Mouse (Mus musculus): ENCODE measurements around the gene Sh3pxd2a. TPM values are rescaled to one million over a fixed set of nuclear protein-coding genes. Genes with fewer than 3 reads are reported as not detected.

The Sh3pxd2a gene
- polyA plus RNA-seq, 1 experiment from 2014 or later = 0.62 TPM

GRCm38 (mm10) chr19:47455001-47455755 is 9.0 kb downstream of the Sh3pxd2a start:
- H3K27ac ChIP-seq = peak overlapping the region; percentile 25; the same call in 1 of the 2 replicates
- no peaks in the 10 kb centered on the region for H3K36me3 ChIP-seq
- peaks cover 92% of the 10 kb centered on the region for H3K4me1 ChIP-seq (replicated peaks)
- H3K27me3 ChIP-seq = no peaks in the 10 kb centered on the region
- ATAC-seq (ENCODE audit: low read depth) (peak; percentile 53), DNase-seq (no peak)
- 35% methylated on average over 15 of the region's 15 CpGs for WGBS (ENCODE audit: insufficient replicate concordance)
- peak overlapping the region; percentile 37; the same call in 1 of the 2 replicates for H3K9ac ChIP-seq
- no peak overlapping the region for H3K4me2 ChIP-seq
- H3K4me3 ChIP-seq (replicated peaks) = no peak overlapping the region
- H3K9me3 ChIP-seq (replicated peaks) = no peaks in the 10 kb centered on the region

DNA sequence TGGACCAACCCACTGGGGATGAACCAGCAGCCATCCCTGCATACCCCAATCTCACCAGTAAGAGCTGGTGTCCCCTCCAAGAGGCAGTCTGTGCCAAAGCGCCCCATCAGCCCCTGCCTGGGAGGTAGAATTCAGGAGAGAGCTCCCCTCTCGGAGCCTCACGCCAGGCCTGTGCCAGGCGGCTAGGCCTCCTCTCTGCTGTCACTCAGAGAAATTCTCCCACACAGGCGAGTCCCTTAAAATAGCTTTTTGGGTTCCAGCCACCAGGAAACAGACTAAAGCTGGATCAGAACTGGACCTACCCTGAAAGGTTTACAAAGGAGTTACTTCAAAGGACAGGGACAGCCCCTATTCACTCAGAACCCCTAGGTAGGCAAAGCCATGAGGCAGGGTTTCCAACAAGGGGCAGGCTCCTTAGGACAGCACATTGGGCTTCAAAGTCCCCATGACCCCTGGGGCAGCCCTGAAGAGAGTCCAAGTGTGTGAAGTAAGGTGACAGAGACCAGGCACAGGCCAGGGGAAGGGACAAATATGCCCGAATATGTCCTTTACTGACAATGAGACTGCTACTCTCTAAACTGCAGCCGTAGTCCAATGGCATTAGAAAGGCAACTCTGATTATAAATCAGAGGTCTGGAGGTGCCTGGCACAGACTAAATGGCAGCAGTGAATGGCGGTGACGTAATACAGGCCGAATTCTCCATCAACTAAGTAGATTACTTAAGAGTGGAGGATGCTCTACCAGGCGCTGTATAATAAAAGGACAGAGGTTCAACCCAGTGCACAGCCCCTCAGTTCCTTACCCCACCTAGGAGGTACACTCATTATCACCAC is 9.8 kb downstream of the Sh3pxd2a start:
- H3K4me2 ChIP-seq = no peak overlapping the region
- no peak overlapping the region for H3K4me3 ChIP-seq (replicated peaks)
- H3K9ac ChIP-seq = peak overlapping the region; percentile 37; the same call in 1 of the 2 replicates
- H3K27me3 ChIP-seq = no peaks in the 10 kb centered on the region
- peaks cover 92% of the 10 kb centered on the region for H3K4me1 ChIP-seq (replicated peaks)
- DNase-seq (no peak), ATAC-seq (ENCODE audit: low read depth) (no peak)
- 0 out of 2 replicates have a peak overlapping the region, but pooled peaks have one; percentile 9 for H3K27ac ChIP-seq
- no peaks in the 10 kb centered on the region for H3K9me3 ChIP-seq (replicated peaks)
- 62% methylated on average over 11 of the region's 11 CpGs for WGBS (ENCODE audit: insufficient replicate concordance)
- no peaks in the 10 kb centered on the region for H3K36me3 ChIP-seq

DNA sequence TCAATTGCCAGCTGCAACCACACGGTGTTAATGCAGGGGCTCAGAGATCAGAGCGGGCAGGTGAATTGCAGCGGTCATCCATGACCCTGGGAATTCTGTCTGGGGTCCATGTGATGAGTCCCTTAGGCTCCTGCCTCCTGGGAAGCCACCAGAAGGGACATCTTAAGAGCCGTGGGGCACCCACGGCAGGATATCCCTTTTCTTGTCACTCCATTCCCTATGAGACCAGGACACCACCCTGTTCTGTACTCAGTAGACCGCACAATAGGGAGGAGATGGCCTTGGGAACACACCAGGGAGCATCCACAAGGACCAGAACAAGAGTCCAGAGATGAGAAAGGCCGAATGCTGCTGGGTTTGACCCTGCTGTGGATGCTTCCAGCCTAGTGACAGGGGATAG is 10.8 kb downstream of the Sh3pxd2a start:
- no peaks in the 10 kb centered on the region for H3K9me3 ChIP-seq (replicated peaks)
- WGBS (ENCODE audit: insufficient replicate concordance) = 78% methylated on average over 7 of the region's 7 CpGs
- no peak for DNase-seq
- H3K4me2 ChIP-seq = no peak overlapping the region
- H3K36me3 ChIP-seq = no peaks in the 10 kb centered on the region
- no peak for ATAC-seq (ENCODE audit: low read depth)
- no peak overlapping the region for H3K9ac ChIP-seq
- H3K4me1 ChIP-seq (replicated peaks) = peaks cover 92% of the 10 kb centered on the region
- no peak overlapping the region for H3K27ac ChIP-seq
- H3K27me3 ChIP-seq = no peaks in the 10 kb centered on the region
- H3K4me3 ChIP-seq (replicated peaks) = no peak overlapping the region

DNA sequence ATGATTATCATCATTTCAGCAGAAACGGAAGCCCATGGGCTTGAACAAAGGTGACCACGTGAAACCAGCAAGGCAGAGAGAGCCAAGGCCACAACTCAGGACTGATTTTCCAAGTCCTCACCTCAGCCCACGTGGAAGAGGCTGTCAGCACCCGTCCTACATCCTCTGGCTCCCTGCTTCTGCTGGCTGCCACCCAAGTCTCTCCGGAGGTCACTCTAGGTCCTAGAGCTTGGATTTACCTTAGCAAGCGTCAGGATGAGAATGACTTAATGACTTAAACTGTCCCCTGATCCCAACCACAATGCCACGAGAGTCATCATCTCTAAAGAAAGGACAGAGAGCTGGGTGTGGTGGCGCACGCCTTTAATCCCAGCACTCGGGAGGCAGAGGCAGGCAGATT is 11.5 kb downstream of the Sh3pxd2a start:
- peaks cover 92% of the 10 kb centered on the region for H3K4me1 ChIP-seq (replicated peaks)
- H3K27ac ChIP-seq = no peak overlapping the region
- no peak overlapping the region for H3K4me2 ChIP-seq
- DNase-seq (no peak), ATAC-seq (ENCODE audit: low read depth) (no peak)
- no peak overlapping the region for H3K4me3 ChIP-seq (replicated peaks)
- H3K9me3 ChIP-seq (replicated peaks) = no peaks in the 10 kb centered on the region
- no peaks in the 10 kb centered on the region for H3K27me3 ChIP-seq
- H3K36me3 ChIP-seq = no peaks in the 10 kb centered on the region
- H3K9ac ChIP-seq = no peak overlapping the region
- WGBS (ENCODE audit: insufficient replicate concordance) = 70% methylated on average over 10 of the region's 10 CpGs

GRCm38 (mm10) chr19:47452211-47452610 is 12.0 kb downstream of the Sh3pxd2a start:
- Histone ChIP-seq H3K27me3 (no peaks in the 10 kb centered on the region), H3K36me3 (no peaks in the 10 kb centered on the region), H3K4me3 (replicated peaks) (no peak overlapping the region), H3K9ac (no peak overlapping the region), H3K9me3 (replicated peaks) (no peaks in the 10 kb centered on the region), H3K4me1 (replicated peaks) (peaks cover 92% of the 10 kb centered on the region), H3K4me2 (no peak overlapping the region), H3K27ac (no peak overlapping the region)
- no peak for DNase-seq
- ATAC-seq (ENCODE audit: low read depth) = no peak
- WGBS (ENCODE audit: insufficient replicate concordance) = 61% methylated on average over 7 of the region's 7 CpGs

GRCm38 (mm10) chr19:47451476-47452113 is 12.6 kb downstream of the Sh3pxd2a start:
- 65% methylated on average over 10 of the region's 10 CpGs for WGBS (ENCODE audit: insufficient replicate concordance)
- ATAC-seq (ENCODE audit: low read depth) (no peak), DNase-seq (no peak)
- no peaks in the 10 kb centered on the region for H3K9me3 ChIP-seq (replicated peaks)
- H3K4me2 ChIP-seq = no peak overlapping the region
- H3K4me1 ChIP-seq (replicated peaks) = peaks cover 92% of the 10 kb centered on the region
- H3K27me3 ChIP-seq = no peaks in the 10 kb centered on the region
- H3K36me3 ChIP-seq = no peaks in the 10 kb centered on the region
- no peak overlapping the region for H3K4me3 ChIP-seq (replicated peaks)
- H3K9ac ChIP-seq = no peak overlapping the region
- H3K27ac ChIP-seq = no peak overlapping the region

GRCm38 (mm10) chr19:47450261-47451137 is 13.7 kb downstream of the Sh3pxd2a start:
- Histone ChIP-seq H3K4me2 (no peak overlapping the region), H3K36me3 (no peaks in the 10 kb centered on the region), H3K27me3 (no peaks in the 10 kb centered on the region), H3K4me1 (replicated peaks) (peaks cover 92% of the 10 kb centered on the region), H3K4me3 (replicated peaks) (no peak overlapping the region), H3K9ac (no peak overlapping the region), H3K27ac (peak overlapping the region; percentile 20; the same call in 1 of the 2 replicates), H3K9me3 (replicated peaks) (no peaks in the 10 kb centered on the region)
- ATAC-seq (ENCODE audit: low read depth) = peak; percentile 35
- 67% methylated on average over 8 of the region's 8 CpGs for WGBS (ENCODE audit: insufficient replicate concordance)
- no peak for DNase-seq

DNA sequence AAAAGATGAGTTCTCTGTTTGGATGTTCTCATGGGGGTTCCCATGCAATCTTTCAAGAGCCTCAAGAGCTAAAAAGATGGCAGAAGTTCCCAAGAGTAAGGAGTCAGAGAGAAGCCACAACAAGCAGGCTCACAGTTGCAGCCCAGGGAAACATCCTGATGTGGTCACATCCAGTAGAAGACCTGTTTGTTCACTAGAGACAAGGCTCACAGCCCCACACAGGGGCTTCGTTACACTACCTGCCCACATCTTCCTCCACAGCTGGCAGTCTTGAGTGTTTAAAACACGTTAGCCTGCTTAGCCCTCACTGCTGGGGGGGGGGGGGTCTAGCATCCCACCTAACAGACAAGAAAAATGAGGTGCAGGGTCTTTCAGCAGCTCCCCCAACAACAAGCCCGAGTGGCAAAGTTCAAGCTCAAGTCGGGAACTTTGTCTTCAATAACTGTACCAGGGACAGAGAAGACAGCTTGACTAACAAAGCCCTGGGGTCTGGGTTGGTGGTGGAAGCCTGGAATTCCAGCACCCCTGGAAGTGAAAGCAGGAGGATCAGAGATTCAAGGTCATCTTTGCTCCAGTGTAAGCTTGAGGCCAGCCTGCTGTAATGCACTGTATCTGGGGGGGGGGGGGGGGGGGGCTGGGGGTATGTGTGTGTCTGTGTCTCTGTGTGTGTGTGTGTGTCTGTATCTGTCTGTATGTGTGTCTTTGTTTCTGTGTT is 14.5 kb downstream of the Sh3pxd2a start:
- H3K27ac ChIP-seq = peak overlapping the region; percentile 13; the same call in 1 of the 2 replicates
- H3K9ac ChIP-seq = no peak overlapping the region
- H3K4me1 ChIP-seq (replicated peaks) = peaks cover 92% of the 10 kb centered on the region

GRCm38 (mm10) chr19:47448618-47449151 is 15.5 kb downstream of the Sh3pxd2a start:
- Histone ChIP-seq H3K27me3 (no peaks in the 10 kb centered on the region), H3K9me3 (replicated peaks) (no peaks in the 10 kb centered on the region), H3K4me2 (peak overlapping the region; percentile 18; the same call in 1 of the 2 replicates), H3K27ac (0 out of 2 replicates have a peak overlapping the region, but pooled peaks have one; percentile 39), H3K4me3 (replicated peaks) (no peak overlapping the region), H3K4me1 (replicated peaks) (peaks cover 92% of the 10 kb centered on the region), H3K9ac (peak overlapping the region; percentile 46; the same call in 1 of the 2 replicates), H3K36me3 (no peaks in the 10 kb centered on the region)
- ATAC-seq (ENCODE audit: low read depth) (peak; percentile 46), DNase-seq (no peak)
- 30% methylated on average over 14 of the region's 14 CpGs for WGBS (ENCODE audit: insufficient replicate concordance)

More for the DNA sequence above, 14.5 kb downstream of the Sh3pxd2a start:
- 68% methylated on average over 4 of the region's 4 CpGs for WGBS (ENCODE audit: insufficient replicate concordance)
- Histone ChIP-seq H3K27me3 (no peaks in the 10 kb centered on the region), H3K4me2 (no peak overlapping the region), H3K9me3 (replicated peaks) (no peaks in the 10 kb centered on the region), H3K36me3 (no peaks in the 10 kb centered on the region), H3K4me3 (replicated peaks) (no peak overlapping the region)
- DNase-seq = no peak
- no peak for ATAC-seq (ENCODE audit: low read depth)
